Mouse (Mus musculus) spleen, adult 2 months (tissue): ENCODE measurements around the gene Cct5. TPM values are rescaled to one million over a fixed set of nuclear protein-coding genes. Genes with fewer than 3 reads are reported as not detected.
A peak's percentile ranks its signal among the peaks of the same experiment; 100 is the strongest.

Experiments
- DNase-seq, 2 experiments: peaks; one replicate each; pipeline versions ENCODE4 v3.0.0 to v3.0.0-alpha.2; 2012 to 2021; ENCODE audit warnings: low spot score in 2 of 2, low read depth in 1 of 2
- H3K27ac ChIP-seq: fragments of 200-500 bp; 2 replicates; pipeline ENCODE4 v1.5.1; 2012; ENCODE audit warnings: low read length, inconsistent platforms; ENCODE audit not compliant: insufficient read depth
- H3K27me3 ChIP-seq: fragments of 200-500 bp; 2 replicates; pipeline ENCODE4 v1.6.1; 2012; ENCODE audit warnings: mild to moderate bottlenecking, moderate library complexity, low read length, inconsistent platforms; ENCODE audit not compliant: control insufficient read depth, insufficient read depth
- H3K36me3 ChIP-seq: fragments of 200-500 bp; 2 replicates; pipeline ENCODE4 v1.6.1; 2012; ENCODE audit warnings: mild to moderate bottlenecking, low read length, inconsistent platforms; ENCODE audit not compliant: control insufficient read depth, insufficient read depth
- H3K4me1 ChIP-seq: fragments of 200-500 bp; 2 replicates; pipeline ENCODE4 v1.6.1; 2011; ENCODE audit warnings: inconsistent platforms; ENCODE audit not compliant: control insufficient read depth, insufficient read depth, insufficient read length
- H3K4me3 ChIP-seq: fragments of 200-500 bp; 2 replicates; pipeline ENCODE4 v1.5.1; 2011; ENCODE audit warnings: mild to moderate bottlenecking, inconsistent platforms; ENCODE audit not compliant: insufficient read depth, insufficient read length; ENCODE audit errors: extremely low read depth
- CTCF ChIP-seq: fragments of 200-500 bp; IDR thresholded peaks from 2 replicates; pipeline ENCODE4 v1.5.1; 2011; ENCODE audit warnings: mild to moderate bottlenecking, inconsistent platforms; ENCODE audit not compliant: insufficient read depth, insufficient read length, insufficient replicate concordance; ENCODE audit errors: extremely low read depth
- POLR2A ChIP-seq: fragments of 200-500 bp; IDR thresholded peaks from 2 replicates; pipeline ENCODE4 v1.6.1; 2011; ENCODE audit warnings: low read depth, low read length, inconsistent platforms
- WGBS: fragments of 180-500 bp; shearing (Covaris S2); methylation state at CpG from one replicate; pipeline ENCODE4 v1.1.7; 2018; 5-methylcytosine and 5-hydroxymethylcytosine counted together
- polyA plus RNA-seq: library from polyadenylated mRNA; depleted of rRNA; stranded (reverse); fragments of >200 nt; gene quantifications from 2 replicates; pipeline ENCODE4 v1.2.3, GENCODE M21; 2012

Gene Cct5
- polyA plus RNA-seq, 1 experiment, result 66.9 TPM

DNA sequence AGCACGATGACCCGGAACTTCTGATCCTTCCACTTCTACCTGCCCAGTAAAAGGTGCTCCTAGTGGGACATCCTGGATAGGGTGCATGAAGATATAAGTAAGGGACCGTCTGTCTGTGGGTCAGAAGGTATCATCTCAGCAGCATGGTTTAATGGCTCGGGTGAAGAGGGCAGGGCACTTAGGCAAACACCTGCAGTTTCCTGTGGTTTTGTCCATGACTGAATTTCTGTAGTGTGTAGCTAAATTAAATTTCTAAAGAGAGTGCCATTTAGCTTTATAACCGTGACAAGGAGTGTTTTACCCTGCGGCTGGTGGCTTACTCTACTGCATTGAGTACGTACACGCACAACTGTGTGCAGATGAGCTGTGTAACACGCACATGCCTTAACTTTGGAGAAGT lies 15.7 kb upstream of the Cct5 start:
- Histone ChIP-seq H3K27ac (peak overlapping the region; percentile 27; the same call in 1 of the 2 replicates), H3K36me3 (no peaks in the 10 kb centered on the region), H3K27me3 (no peaks in the 10 kb centered on the region), H3K4me3 (no peak overlapping the region), H3K4me1 (peaks cover 14% of the 10 kb centered on the region; the same call in 1 of the 2 replicates)
- WGBS, result 48% methylated on average over 9 of the region's 9 CpGs
- TF ChIP-seq CTCF (no peak), POLR2A (no peak)
- no peak for DNase-seq

DNA sequence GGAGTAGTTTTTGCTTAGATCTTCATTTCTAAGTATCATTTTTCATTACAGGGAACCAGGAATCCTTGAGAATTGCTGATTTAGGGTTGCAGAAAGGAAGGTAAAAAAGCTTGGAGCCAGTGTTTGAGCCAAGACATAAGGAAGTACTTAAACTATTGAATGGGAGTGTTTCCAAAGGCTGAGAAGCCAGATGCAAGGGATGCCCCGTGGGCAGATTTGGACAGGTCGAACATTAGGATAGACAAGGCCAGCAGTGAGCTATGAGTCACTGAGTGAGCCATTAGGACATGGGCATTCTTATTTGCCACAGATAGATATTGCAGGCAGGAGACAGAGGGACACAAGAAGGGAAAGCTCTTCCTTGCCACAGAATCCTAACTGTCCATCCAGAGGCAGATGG lies 13.1 kb upstream of the Cct5 start:
- no peaks in the 10 kb centered on the region for H3K36me3 ChIP-seq
- WGBS, result 96% methylated on average over 2 of the region's 2 CpGs
- no peak for TF ChIP-seq CTCF
- TF ChIP-seq POLR2A, result no peak
- no peak for DNase-seq
- no peaks in the 10 kb centered on the region for H3K27me3 ChIP-seq
- no peak overlapping the region for H3K4me3 ChIP-seq
- no peak overlapping the region for H3K27ac ChIP-seq
- peaks cover 14% of the 10 kb centered on the region; the same call in 1 of the 2 replicates for H3K4me1 ChIP-seq

DNA sequence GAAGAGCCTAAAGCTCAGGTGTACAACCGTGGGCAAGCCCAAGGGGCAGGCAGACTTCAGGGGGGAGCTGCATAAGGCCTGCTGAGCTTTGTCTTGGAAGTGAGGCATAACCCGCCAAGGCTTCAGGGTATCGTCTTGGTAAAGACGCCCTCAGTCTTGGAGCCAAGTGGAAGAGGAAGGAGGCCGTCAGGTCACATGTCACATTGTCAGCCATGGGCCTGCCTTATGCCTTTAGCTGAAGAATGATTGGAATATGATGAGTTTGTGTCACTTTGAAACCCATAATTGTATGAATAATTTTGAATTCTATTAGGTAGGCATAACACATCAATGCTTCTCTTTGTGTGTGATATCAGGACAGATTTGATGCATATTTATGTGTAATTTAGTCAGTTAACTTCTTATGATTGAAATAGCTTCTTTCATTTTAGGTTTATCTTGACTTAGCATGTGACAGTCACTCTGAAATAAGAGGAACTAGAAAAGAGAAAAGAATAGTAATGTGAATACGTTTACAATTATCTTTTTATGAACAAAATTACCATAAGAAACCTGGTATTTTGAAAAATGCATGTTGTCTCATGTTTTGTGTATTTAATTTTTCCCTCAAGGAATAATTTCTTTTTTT lies 12.3 kb upstream of the Cct5 start:
- H3K36me3 ChIP-seq, result no peaks in the 10 kb centered on the region
- DNase-seq, result no peak
- no peak overlapping the region for H3K4me3 ChIP-seq
- peaks cover 14% of the 10 kb centered on the region; the same call in 1 of the 2 replicates for H3K4me1 ChIP-seq
- no peak for TF ChIP-seq CTCF
- no peak for TF ChIP-seq POLR2A
- 73% methylated on average over 6 of the region's 6 CpGs for WGBS
- H3K27ac ChIP-seq, result no peak overlapping the region
- no peaks in the 10 kb centered on the region for H3K27me3 ChIP-seq

DNA sequence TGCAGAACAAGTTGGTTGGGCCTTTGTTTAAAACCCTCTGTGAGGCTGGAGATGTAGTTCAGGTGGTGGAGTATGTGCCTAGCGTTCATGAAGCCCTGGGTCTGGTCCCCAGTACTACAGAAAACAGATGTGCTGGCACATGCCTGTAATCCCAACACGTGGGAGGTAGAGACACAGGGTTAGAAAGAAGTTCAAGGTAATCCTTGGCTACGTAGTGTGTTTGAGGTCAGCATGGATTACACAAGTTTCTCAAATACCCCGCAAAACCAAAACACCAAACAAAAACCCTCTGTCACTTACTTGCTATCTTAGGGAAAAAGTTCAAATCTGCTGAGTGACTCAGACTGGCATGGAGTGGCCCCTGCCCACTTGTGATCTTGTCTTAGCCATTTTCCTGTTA lies 10.4 kb upstream of the Cct5 start:
- TF ChIP-seq CTCF, result no peak
- no peaks in the 10 kb centered on the region for H3K27me3 ChIP-seq
- no peak for DNase-seq
- peaks cover 11% of the 10 kb centered on the region; the same call in 1 of the 2 replicates for H3K4me1 ChIP-seq
- no peak overlapping the region for H3K27ac ChIP-seq
- H3K4me3 ChIP-seq, result no peak overlapping the region
- no peaks in the 10 kb centered on the region for H3K36me3 ChIP-seq
- WGBS, result 96% methylated on average over 4 of the region's 4 CpGs

DNA sequence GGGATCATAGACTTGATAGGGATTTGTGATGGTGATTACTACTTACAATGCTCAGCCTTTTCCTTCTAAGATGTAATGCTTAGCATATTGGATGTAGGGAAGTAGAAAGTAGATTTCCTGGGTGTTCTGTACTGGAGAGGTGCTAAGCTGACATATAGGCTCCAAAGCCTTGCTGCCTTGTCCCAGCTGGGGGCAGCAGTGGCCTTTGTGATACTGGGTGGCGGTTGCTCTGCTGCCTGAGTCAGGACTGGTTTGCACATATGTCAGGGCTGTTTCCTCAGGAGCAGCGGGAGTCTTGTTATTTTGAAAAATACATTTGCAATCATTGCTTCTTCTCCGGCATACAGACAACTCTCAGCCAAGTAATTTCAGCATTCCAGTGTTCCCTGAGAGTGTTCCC lies 9.4 kb upstream of the Cct5 start:
- WGBS, result 91% methylated on average over 3 of the region's 3 CpGs
- TF ChIP-seq CTCF (peak; percentile 42; the same call in 1 of the 2 replicates), POLR2A (no peak)
- H3K36me3 ChIP-seq, result no peaks in the 10 kb centered on the region
- H3K4me1 ChIP-seq, result peaks cover 6% of the 10 kb centered on the region; the same call in 1 of the 2 replicates
- H3K27ac ChIP-seq, result no peak overlapping the region
- no peak overlapping the region for H3K4me3 ChIP-seq
- DNase-seq, result no peak
- no peaks in the 10 kb centered on the region for H3K27me3 ChIP-seq

DNA sequence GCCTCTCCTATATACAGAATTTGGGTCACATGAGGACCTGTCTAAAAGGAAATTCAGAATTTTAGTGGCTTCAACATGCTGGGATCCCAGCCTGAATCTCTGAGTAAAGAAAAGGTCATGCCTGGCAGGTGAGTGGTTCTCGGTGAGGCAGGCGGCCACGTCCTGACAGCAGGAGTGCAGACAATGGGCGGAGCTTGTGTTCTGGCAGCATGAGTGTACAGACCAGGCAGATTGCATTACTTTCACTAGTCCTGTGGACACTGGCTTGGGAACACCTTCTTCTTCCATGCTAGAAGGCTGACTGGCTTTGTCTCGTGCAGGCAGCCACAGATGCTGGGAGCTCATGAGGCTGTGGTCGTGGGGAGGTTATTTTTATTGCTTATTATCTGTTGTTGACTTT lies 5.2 kb upstream of the Cct5 start:
- H3K27ac ChIP-seq, result no peak overlapping the region
- no peaks in the 10 kb centered on the region for H3K4me1 ChIP-seq
- no peak for TF ChIP-seq POLR2A
- H3K4me3 ChIP-seq, result no peak overlapping the region
- H3K36me3 ChIP-seq, result no peaks in the 10 kb centered on the region
- DNase-seq, result no peak
- H3K27me3 ChIP-seq, result no peaks in the 10 kb centered on the region
- 58% methylated on average over 6 of the region's 6 CpGs for WGBS

DNA sequence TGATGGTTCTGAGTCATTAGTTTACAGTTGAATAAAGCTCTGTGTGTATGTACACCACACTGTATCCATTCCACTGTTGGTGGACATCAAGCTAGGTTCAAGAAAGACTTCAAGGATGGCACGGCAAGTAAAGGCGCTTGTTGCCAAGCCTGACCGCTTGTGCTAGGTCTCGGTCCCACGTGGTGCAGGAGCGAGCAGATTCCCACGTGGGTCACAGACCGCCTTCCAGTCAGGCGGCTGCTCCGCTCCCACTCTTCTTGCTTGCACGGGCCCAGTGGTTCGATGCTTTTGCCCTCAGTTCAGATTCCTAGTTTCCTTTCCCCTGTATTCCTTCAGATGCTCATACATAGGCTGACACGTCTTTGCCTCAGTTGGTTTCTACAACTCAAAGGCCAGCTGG lies 1.5 kb upstream of the Cct5 start:
- H3K36me3 ChIP-seq, result no peaks in the 10 kb centered on the region
- no peak for TF ChIP-seq POLR2A
- H3K4me3 ChIP-seq, result no peak overlapping the region
- H3K4me1 ChIP-seq, result peaks cover 3% of the 10 kb centered on the region; the same call in 1 of the 2 replicates
- no peak overlapping the region for H3K27ac ChIP-seq
- H3K27me3 ChIP-seq, result no peaks in the 10 kb centered on the region
- 90% methylated on average over 13 of the region's 13 CpGs for WGBS
- no peak for DNase-seq
